Mouse (Mus musculus) bone marrow, adult 2 months (tissue): ENCODE measurements around the gene Clstn2. TPM values are rescaled to one million over a fixed set of nuclear protein-coding genes. Genes with fewer than 3 reads are reported as not detected.

Experiments used
- H3K27ac ChIP-seq: fragments of 200-500 bp; 2 replicates; pipeline ENCODE4 v1.5.1; 2012; ENCODE audit warnings: low read depth, mild to moderate bottlenecking, control low read depth, inconsistent platforms, low read length; ENCODE audit not compliant: control insufficient read depth, poor library complexity, insufficient read depth
- H3K4me1 ChIP-seq: fragments of 200-500 bp; 2 replicates; pipeline ENCODE4 v1.6.1; 2011; ENCODE audit warnings: low read length; ENCODE audit not compliant: control insufficient read depth, insufficient read depth
- H3K4me3 ChIP-seq: fragments of 200-500 bp; replicated peaks from 2 replicates; pipeline ENCODE3; 2011; ENCODE audit warnings: mild to moderate bottlenecking, low read depth, low read length, control low read depth; ENCODE audit not compliant: control insufficient read depth
- CTCF ChIP-seq: fragments of 200-500 bp; IDR thresholded peaks from 2 replicates; pipeline ENCODE4 v1.5.1; 2011; ENCODE audit warnings: low read length, control low read depth; ENCODE audit not compliant: control insufficient read depth, insufficient read depth
- POLR2A ChIP-seq: fragments of 200-500 bp; IDR thresholded peaks from 2 replicates; pipeline ENCODE4 v1.6.1; 2011; ENCODE audit warnings: low read depth, mild to moderate bottlenecking, control low read depth, low read length, borderline replicate concordance; ENCODE audit not compliant: control insufficient read depth
- WGBS: fragments of 180-500 bp; shearing (Covaris S2); methylation state at CpG from one replicate; pipeline ENCODE4 v1.1.7; 2018; 5-methylcytosine and 5-hydroxymethylcytosine counted together
- polyA plus RNA-seq: library from polyadenylated mRNA; stranded (reverse); fragments of >200 nt; gene quantifications from 2 replicates; pipeline ENCODE4 v1.2.4, GENCODE M21; 2011; ENCODE audit warnings: low replicate concordance; ENCODE audit not compliant: missing spikeins, insufficient read depth, insufficient read length

Clstn2 gene
- polyA plus RNA-seq, 1 experiment: not detected

DNA sequence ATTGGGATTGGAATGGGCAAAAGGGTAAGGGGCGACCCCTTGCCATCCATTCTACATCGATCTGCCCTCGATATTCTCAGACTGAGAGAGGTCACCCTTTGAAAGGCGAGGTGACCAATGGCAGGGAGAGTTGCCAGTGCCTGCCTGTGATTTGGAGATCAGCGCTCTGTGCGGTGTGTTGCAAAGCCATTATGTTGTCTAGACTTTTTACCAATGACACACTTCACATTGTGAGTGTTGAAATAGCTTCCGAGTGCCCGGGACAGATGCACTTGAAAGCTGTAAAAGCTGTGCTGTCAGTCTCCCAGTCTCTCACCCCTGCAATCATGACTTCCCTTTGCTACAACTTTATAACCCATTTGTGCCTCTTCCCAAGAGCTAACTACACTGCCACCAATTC, 362.3 kb downstream of the Clstn2 start:
- no peaks in the 10 kb centered on the region for H3K4me1 ChIP-seq
- no peak for TF ChIP-seq POLR2A
- no peak for TF ChIP-seq CTCF
- H3K27ac ChIP-seq: no peak overlapping the region
- H3K4me3 ChIP-seq: no peak overlapping the region
- WGBS: 82% methylated on average over 8 of the region's 8 CpGs

DNA sequence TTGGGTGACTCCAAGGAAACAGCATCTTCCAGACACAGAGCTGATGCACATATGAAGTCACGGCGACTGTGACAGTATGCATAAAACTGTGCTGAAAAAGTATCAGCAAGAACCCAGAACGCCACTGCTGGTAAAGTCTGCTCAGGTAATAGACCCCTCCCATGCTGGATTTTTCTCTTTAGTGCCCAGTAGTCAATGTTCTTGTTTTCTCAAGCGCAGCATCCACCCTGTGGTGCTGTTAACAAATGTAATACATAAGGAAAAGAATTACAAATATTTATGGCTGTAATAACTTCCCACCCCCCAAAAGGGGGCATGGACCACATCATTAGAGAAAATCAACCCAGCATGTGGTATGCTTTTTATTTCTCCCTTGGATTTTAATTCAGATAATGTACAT, 372.0 kb downstream of the Clstn2 start:
- WGBS: 71% methylated on average over 4 of the region's 4 CpGs
- no peaks in the 10 kb centered on the region for H3K4me1 ChIP-seq
- TF ChIP-seq CTCF (no peak), POLR2A (no peak)
- H3K4me3 ChIP-seq: no peak overlapping the region
- no peak overlapping the region for H3K27ac ChIP-seq

DNA sequence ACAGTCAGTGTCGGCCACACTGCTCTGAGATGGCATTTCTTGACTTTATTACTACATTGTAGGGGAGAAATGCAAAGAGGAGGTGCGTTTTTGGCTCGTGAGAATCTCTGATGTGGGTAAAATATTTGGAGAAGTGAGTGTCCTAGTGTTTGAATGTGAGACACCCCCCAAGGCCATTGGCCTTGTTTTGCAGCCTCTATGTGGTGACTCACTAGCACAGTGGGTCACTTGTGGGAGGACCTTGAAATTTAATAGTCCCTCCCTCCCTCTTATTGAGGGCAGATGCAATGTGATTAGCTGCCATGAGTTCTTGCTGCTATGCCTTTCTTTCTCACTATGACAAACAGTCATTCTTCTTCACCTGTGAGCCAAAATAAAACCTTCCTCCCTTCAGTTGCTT, 374.2 kb downstream of the Clstn2 start:
- WGBS: 51% methylated on average over 3 of the region's 3 CpGs
- Histone ChIP-seq H3K27ac (no peak overlapping the region), H3K4me3 (no peak overlapping the region), H3K4me1 (no peaks in the 10 kb centered on the region)
- TF ChIP-seq CTCF (no peak), POLR2A (no peak)

DNA sequence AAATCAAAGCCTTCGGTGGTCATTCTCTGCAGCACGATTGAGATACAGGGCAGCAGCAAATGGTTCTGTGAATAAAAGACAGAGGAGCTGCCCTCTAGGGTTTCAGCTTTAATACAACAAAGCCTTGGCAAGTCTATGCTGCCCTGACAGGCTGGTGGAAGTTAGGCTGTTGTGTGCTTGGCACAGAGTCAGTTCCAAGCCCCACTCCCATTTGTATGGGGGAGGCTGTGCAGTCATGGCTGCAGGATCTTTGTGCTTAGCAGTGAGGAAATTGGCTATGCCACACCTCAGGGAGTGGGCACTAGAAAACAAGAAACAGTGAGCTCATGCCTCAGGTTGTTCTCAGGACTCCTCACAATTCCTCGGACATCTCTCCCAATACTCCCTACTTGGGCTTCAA, 384.6 kb downstream of the Clstn2 start:
- Histone ChIP-seq H3K4me3 (no peak overlapping the region), H3K27ac (no peak overlapping the region), H3K4me1 (no peaks in the 10 kb centered on the region)
- TF ChIP-seq CTCF: no peak
- no peak for TF ChIP-seq POLR2A
- 72% methylated on average over 3 of the region's 3 CpGs for WGBS

DNA sequence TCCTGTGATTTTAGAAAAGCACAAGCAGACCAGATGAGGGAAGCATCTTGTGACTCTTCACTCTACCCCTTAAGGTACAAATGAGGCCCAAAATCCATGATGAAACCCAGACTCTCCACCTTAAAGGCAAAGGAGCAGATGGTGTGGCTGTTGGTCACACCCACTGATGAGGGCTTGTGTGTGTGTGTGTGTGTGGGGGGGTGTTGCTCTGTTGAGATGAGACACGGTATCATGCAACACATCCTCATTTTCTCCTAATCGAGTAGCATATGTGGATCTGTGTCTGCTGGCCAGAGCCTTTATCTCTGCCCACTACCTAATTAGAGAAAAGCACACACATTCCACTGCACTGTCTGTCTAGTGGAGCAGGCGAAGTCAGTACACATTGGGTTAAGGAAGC, 387.2 kb downstream of the Clstn2 start:
- TF ChIP-seq POLR2A: no peak
- 75% methylated on average over 3 of the region's 3 CpGs for WGBS
- no peak overlapping the region for H3K27ac ChIP-seq
- no peak overlapping the region for H3K4me3 ChIP-seq
- H3K4me1 ChIP-seq: no peaks in the 10 kb centered on the region

DNA sequence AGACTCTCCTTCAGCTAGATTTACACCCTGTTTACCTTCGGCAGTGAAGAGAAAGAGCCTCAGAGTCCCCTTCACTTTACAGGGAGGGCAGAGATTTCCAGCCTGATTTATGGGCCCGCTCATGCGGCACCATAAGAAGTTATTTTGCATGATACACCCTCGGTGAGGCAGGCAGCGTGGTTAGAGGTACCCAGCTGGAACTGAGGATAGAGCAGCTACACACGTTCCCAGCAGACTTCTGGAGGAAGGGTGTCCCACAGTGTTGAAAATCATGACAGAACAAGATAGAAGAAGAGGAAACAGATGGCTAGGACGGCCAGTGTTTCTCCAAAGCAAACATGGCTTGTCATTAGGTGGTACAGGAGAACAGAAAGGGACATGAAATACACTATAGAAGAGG, 390.6 kb downstream of the Clstn2 start:
- no peak overlapping the region for H3K27ac ChIP-seq
- 27% methylated on average over 7 of the region's 7 CpGs for WGBS
- H3K4me1 ChIP-seq: no peaks in the 10 kb centered on the region
- no peak for TF ChIP-seq CTCF
- no peak for TF ChIP-seq POLR2A
- no peak overlapping the region for H3K4me3 ChIP-seq

DNA sequence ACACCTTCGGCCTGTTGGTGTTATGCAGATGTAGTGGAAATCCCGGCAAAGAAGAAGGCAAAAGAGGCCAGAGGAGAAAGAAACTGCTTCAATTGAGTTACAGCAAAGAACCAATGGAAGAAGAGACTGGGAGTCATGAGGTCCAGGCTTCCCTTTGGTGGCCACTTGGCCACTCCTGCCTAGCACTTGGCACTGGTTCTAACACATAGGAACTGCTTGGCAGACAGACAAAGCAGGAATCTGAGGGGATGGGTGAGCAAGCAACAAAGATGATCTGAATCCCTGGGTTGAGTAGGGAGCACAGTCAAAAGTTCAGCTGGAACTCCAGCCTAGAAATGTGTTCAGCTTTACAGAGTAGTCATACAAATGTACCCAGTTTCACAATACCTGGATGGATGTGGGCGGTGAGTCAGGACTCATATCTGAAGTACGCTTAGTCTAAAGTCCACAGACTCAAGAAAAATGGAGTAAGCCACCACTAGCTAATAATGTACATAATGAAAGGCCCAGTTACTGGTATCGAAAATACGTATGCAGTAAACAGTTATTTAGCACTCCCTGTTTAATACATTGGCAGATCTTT, 392.9 kb downstream of the Clstn2 start:
- Histone ChIP-seq H3K27ac (no peak overlapping the region), H3K4me1 (no peaks in the 10 kb centered on the region), H3K4me3 (no peak overlapping the region)
- no peak for TF ChIP-seq CTCF
- TF ChIP-seq POLR2A: no peak
- 72% methylated on average over 6 of the region's 6 CpGs for WGBS

DNA sequence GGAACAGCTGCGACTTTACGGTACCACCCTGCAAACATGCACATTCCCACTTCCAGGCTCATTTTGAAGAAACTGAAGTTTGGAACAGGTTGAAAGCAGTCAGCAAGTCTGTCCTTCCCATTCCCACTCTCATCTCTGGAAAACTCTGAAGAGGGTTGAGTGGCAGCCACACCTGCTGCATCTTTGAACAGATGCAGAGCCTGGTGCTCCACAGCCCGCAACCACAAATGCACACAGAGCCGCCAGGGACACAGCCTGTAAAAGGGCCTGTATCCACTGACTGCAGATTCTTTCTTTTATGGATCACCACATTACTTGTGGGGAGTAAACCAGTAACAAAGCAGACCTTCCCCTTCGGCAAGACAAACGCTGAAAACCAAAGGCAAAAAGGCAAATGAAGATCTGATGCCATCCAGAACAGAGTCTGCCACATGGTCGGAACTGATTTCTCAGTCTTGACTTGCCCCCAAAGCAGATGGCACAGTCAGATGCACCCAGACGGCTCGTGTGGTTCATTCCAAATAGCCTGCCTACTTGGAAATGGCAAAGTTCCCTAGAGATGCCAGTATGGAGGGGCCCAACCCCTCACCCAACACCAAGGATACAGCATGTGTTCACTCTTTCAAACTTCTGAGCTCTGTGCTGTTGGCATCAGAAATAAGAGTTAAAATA, 394.2 kb downstream of the Clstn2 start:
- Histone ChIP-seq H3K4me1 (no peaks in the 10 kb centered on the region), H3K4me3 (no peak overlapping the region), H3K27ac (no peak overlapping the region)
- 83% methylated on average over 9 of the region's 9 CpGs for WGBS
- no peak for TF ChIP-seq CTCF
- TF ChIP-seq POLR2A: no peak

DNA sequence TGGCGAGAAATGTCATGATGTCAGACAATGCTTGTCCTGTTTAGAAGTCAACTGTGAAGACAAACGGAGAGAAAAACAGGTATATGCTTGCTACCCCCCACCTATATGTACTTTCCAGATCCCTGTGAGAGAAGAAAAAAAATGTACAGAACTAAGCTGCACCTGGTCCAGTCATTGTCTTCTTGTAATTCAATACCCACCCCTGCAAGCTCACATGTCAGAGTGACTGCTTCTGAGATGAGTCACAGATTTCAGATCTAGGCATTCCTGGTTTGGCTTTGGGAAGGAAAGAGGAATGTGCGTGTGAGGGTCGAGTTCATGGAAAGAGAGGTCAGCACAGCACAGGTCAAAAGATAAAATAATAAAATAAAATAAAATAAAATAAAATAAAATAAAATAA, 397.6 kb downstream of the Clstn2 start:
- H3K4me3 ChIP-seq: no peak overlapping the region
- H3K4me1 ChIP-seq: no peaks in the 10 kb centered on the region
- TF ChIP-seq POLR2A (no peak), CTCF (no peak)
- 68% methylated on average over 4 of the region's 4 CpGs for WGBS
- no peak overlapping the region for H3K27ac ChIP-seq
